Mouse (Mus musculus): ENCODE data around the gene Gm1043.

DNA sequence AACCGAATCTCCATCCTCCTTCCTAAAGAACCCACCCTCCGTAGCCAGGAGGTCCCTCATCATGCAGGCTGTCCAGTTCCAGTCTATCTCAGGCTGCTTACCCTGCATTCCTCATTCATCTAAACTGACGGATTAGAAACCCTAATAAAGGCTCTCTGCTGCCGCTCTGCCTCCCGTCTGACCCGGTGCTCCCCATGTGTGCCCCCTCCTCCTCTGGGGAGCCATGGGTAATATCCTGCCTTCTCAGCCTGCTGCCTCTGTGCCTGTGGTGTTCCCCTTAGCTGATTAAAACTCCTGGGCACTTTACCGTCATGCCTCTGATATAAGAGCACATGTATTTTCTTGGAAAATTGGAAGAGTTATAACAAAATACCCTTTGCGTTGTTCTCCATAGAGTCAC, 137.1 kb downstream of the Gm1043 start:
- no peak for TF ChIP-seq CTCF (IDR thresholded peaks at IDR 0.05; ENCODE audit: control insufficient read depth, insufficient read depth, insufficient replicate concordance, low read depth, low read length)
- no peak for TF ChIP-seq POLR2A (IDR thresholded peaks at IDR 0.05; ENCODE audit: control insufficient read depth, low read depth, low read length)

All from testis, adult 2 months (tissue).